Mouse (Mus musculus) cerebellum, postnatal 10 days (tissue): ENCODE data around the gene Vps8.

Experiments
- DNase-seq, 2 experiments: peaks; one replicate each; pipeline ENCODE4 v3.0.0; 2021; ENCODE audit warnings: mixed read lengths in 2 of 2

The Vps8 gene

DNA sequence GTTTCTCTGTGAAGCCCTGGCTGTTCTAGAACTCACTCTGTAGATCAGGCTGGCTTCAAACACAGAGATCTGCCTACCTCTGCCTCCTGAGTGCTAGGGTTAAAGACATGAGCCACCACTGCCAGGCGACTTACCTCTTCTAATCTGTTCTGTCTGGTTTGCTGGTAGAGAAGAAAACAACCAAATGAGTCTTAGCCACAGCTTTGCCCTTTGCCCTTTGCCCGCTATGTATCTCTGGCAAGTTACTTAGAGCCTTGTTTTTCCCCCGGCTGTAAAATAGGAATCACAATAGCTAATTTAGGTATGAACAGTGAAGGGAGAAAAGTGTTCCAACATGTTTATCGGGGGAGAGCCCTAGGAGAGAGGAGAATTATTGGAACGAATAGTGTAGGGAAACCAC is 18.3 kb upstream of the Vps8 start:
- DNase-seq = no peak

DNA sequence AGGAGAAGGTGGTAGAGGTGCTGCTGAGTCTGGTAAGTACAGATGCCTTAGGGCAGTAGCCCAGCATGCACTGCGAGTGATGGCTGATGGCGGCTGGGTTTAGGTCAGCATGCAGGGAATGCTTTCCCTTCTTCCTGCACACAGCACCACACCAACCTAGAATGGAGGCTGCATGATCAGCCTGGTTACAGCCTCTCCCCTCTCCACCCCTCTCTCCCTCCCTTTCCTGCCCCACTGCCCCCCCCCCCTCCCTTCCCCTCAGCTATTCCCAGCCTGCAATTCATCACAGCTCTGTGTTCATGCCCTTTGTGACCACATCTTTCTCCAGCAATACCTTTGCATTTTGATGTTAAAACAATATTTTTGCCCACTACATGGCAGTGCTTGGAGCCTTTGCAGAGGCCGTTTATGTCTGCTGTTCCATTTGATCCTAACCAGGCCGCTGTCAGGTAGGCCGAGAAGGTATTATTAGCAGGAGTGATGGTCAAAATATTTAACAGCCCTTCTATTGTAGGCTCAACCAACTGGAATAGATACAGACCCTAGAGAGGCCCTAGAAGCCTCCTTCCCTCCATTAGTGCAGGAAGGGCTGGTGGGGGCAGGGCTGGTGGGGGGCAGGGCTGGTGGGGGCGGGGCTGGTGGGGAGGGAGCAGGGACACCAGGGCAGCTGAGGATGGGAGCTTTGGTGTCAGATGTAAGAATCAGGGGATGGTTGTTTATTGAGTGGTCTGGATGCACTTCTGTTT is 17.5 kb upstream of the Vps8 start:
- no peak for DNase-seq

DNA sequence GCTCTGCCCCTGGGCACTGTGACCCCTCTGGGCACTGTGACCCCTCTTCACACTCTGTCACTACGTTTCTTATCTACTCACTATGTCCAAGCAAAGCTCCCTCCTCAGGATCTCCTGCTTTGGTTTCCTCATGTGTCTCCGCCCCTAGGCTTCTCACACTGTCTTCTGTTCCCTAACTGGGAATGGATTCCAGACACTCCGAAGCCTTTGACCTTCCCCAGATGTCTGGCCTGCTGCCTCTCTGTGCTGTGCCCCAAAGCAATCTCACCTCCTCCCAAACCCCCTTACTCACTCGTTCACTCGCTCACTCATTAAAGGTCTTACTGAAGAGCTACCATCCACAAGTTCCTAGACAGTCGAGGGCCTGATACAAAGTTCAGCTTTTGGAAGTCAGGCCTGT is 16.8 kb upstream of the Vps8 start:
- DNase-seq = no peak

DNA sequence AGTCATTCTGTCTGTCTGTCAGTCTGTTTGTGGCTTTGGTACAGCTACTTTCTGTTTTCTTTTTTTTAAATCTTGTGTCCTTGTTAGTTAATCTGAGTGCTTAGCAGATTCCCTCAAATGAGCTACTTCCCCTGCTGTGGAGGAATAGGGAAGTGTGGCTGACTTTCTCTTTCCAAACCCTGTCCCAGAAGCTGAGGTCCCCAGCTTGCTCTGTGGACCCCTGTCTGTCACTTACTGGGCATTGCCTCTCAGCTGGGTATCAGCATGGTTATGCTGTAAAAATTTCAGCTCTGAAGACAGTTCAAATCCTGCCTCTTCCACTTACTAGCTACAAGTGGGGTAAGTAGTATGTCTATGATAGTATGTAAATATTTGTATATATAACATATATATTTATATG is 11.1 kb upstream of the Vps8 start:
- no peak for DNase-seq

DNA sequence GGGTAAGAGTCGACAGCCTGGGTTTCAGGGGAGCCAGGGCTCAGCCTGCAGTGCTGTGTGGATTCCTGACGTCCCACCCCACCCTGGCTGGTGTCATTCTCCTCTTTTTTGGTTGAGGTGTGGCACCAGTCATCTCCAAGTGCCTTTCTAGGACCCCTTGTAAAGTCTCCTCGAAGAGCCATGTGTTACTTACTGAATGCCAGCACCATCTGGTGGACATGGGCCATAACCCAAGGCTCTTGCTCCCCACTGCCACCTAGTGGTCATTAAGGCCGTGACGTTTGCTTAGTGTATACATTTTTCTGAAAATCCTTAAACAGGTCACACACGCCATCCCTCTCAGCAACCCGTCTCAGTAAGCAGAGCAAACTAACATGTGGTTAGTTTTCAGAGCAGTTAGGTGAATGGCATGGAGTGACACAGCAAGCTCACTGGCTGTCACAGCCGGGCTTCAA is 10.3 kb upstream of the Vps8 start:
- peak; percentile 89 to 93 for DNase-seq

DNA sequence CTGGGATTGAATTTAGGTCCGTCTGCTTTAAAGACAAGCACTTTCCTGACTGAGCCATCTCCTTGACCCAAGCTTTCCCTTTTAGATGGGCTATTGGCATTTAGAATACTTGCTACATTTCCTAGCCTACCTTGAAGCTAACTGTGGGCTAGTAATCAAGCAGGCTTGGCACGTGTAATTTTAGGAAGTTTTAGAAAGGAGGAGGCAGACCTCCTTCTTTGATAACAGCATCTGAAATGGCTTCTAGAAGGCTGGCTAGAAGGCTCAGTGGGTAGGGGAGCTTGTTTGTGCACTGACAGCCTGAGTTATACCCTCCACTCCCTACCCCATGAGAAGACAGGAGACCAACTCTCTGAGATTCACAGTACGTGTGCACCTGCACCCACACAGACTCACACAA is 9.1 kb upstream of the Vps8 start:
- no peak for DNase-seq

DNA sequence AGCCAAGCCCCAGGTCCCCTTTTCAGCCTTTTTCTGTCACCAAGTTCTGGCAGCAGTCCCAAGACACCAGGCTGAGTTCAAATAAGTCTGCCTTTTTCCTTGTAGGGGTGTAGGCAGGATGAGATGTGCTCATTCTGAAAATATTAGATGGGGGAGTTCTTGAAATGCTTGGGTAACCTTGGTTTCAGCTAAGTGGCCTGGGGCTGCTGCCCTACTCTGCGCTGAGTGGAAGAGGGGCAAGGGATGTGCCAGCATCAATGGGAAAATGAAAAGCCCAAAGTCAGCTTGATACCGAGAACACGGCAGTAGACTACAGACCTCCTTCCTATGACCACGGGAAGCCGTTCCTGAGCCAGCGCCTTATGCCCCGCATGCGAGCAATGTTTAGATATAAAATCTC is 7.8 kb upstream of the Vps8 start:
- DNase-seq = no peak

DNA sequence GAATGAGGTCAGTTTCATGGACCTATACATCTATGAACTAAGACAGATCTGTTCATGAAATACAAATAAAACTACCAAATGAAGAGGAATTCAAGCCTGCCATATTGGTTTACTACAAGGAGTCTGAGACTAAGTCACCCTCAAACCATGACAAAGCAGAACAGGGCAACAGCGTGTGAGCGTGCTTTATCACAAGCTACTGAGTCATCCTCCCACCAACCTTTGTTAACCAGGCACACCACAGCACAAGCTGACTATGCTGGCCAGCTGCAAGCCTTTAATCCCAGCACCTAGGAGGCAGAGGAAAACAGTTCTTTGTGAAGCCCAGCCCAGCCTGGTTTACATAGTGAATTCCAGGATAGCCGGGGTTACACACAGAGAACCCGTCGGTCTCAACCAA is 4.9 kb upstream of the Vps8 start:
- DNase-seq = no peak

DNA sequence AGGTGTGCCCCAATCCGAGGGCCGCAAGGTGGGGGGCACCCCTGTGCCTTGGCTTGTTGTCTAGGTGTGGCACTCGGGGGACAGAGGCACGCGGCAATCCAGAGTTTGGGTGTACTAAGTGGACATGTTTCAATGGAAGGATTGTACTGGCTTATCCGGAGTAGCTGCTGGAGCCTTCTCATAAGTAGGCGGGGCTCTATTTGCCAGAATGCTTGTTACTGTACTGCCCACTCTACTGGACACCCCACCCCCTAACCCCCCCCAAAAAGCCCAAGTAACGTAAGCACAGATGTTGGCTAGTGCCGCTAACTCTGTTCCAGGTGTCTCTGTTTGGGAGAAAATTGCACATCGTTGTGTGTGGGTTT is 610 bp downstream of the Vps8 start:
- DNase-seq = no peak

DNA sequence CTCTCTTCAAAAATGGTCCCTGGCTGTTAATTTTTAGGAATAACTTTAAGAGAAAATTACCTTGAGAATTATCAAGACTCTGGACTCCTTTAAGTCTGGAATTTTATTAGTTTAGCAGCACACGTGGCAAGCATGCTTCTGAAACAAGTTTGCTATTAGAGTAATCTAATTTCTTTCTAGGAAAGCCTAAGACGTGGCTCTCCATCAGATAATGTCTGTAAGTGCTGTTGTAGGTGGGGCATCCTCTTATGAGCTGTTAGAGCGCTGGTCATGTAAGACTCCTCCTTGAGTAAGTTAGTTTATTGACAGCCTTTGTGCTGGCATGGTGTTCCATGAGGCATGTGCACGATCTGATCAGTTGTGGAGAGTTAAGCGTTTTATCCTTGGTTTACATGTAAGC is 5.2 kb downstream of the Vps8 start:
- DNase-seq = no peak

DNA sequence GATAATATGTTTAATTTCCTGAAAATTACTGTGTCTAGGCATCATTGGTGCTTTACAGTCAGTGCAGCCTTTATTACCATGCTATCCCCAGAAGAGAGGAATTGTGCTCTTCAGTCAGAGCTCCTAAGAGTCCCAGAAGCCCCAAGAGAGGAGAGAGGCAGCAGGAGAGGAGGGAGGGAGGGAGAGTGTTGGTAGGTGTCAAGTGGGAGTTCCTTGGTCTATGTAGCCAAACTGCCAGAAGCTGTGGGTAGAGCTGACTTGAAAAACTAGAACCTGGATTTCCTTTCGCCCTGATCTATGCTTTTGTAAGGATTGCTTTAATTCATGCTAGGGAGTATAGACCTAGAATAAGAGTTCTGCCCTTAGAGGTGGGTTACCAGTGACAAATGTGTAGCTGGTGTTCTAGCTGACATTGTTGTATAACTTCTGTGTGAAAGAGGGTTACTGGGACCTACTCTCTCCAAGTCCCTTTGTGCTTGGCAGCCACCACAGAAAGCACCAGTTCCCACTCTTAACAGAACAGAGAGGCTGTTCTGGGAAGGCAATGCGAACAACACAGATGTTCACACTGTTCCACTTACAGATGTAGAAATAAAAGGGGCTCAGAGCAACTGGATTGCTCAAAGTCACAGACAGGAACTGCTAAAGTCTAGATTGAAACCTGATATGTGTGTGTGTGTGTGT is 7.6 kb downstream of the Vps8 start:
- DNase-seq = no peak

DNA sequence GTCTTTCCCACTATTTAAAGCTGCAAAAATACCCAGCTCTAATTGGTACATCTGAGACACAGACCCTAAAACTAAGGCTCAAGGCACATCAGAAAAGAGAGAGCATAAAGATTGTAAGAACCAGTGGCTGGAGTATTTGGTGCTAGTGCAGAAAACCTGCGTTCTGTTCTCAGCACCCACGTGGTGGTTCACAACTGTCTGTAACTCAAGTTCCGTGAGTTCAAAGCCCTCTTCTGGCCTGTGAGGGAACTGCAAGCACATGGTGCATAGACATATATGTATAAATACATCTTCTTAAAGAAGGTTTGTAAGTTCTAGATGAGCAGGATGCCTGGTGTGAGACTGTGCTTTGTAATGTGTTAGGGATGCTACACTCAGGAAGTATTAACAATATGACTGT is 8.7 kb downstream of the Vps8 start:
- no peak for DNase-seq

DNA sequence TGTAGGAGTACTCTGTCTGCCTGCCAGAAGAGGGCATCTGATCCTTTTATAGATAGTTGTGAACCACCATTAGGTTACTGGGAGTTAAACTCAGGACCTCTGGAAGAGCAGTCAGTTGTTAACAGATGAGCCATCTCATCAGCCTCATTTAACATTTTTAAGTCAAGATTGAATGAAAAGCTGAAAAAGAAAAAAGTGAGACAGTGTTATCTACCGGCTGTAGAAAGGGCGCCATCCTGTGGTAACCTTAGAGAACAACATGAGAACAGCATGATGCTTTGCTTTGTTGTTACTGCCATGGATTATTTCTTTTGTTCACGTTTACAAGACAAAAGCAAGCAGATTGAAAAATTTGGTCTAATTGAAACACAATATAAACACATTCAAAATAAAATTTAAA is 10.6 kb downstream of the Vps8 start:
- DNase-seq = peak in 1 of 2 experiments; percentile 27

DNA sequence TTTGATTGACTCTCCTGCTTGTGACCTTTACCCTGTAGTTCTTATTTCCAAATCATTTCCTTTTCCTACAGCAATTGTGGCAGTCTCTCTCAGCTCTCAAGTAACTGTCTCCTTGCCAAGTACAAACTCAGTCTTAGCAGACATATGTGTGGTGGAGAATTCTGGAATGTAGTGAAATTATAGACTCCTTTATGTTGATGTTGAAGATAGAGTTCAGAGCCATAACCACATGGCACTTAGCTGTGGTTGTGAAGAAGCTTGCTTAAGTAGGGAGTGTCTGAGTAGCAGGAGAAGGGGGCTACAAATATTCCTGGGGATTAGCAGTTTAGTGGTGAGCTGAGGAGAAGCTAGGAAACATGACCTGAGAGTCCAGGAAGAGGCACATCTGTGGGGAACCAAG is 18.1 kb downstream of the Vps8 start:
- DNase-seq = no peak

DNA sequence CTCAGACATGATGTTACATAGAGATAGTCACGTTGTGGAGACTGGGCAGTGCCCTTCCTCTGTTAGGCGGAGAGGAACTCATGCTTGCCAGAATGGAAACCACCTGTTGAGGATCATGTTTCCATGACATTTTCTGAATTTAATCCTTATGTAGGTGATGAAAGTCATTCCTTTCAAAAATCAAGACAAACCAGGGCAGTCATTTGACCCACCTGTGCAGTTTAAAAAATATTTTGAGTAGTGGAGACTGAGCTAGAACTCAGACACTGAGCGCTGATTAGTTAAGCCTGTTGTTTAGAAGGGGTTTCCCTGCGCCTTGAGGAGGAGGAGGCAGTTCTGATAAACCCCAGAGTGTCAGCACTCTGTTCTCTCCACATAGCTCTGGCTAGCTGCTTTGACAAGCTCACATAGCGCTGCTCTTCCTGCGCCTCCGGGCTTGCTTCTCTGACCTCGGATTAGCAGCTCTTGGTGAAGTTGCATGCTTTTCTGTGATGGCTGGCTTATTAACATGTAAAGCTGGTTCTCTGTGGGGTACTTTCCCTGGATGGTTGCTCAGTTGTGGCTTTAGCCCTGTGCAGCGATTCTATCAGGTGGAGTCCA is 22.2 kb downstream of the Vps8 start:
- DNase-seq = no peak

DNA sequence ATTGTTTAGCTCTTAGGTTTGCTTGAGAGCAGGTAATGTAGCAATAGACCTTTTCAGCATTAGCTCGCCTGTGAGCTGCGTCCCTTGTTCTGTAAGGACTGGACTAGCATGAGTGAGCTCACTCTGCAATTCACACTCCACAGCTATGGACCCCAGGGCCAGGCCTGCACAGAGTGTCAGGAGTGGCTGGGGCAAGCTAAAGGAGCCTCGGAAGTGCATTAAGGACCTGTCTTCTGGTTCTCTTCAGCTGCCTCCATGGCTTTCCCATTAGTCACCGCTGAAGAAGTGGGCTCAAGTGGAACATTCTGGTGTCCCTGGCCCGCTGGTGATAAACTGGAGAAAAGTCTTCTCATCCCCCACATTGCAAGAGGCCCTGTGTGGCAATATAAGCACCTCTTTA is 24.5 kb downstream of the Vps8 start:
- no peak for DNase-seq

DNA sequence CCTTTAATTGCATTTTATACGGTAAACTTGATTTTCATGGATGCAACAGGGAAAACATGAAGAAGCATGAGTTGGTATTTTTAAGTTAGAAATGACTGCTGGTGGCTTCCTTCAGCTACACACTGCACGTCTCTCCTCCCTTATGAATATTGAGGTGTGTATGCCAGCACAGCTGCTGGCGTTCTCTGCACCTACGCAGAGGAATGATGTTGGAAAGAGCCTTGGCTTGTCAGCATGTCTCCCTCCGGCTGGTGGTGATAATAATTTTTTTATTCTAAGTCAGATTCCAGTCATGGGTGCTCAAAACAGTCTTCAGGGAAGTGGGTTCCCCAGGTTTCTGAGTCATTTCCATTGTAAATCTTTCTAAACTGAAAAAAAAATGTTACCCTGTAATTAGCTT is 25.5 kb downstream of the Vps8 start:
- no peak for DNase-seq

DNA sequence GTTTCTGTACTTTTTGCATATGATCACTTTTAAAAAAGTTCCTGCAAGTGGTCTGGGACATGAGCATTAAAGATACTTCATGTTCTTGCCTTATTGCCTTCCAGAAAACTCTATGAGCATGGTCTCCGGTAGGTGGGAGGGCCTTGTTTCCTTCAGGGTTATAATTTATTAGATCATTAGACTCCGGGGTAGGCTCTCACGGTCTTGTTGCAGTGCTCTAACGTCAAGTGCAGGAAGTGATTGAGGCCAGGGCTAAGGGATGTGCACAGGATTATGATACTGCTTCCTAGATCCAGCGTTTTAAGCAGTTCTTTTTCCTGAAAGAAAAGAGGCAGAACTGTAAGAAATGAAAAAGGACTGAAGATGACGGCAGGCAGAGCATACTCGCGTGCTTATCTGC is 27.0 kb downstream of the Vps8 start:
- DNase-seq = no peak

DNA sequence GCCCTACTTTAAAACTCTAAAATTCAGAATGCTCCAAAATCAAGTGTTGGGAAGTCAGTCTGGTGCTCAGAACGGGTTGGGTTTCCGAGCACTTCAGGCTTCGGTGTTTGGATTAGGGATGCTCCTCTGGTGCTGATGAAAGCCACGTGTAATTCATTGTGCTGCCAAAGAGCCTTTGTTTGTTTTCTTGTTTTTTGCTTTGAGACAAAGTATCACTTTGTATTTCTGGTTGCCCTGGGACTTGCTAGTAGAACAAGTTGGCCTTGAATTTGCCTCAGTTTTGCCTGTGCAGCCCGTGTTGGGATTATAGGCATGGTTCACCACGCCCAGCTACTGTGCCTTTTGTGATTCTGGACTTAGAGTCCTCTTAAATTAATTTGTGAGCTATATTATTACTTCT is 29.7 kb downstream of the Vps8 start:
- no peak for DNase-seq

DNA sequence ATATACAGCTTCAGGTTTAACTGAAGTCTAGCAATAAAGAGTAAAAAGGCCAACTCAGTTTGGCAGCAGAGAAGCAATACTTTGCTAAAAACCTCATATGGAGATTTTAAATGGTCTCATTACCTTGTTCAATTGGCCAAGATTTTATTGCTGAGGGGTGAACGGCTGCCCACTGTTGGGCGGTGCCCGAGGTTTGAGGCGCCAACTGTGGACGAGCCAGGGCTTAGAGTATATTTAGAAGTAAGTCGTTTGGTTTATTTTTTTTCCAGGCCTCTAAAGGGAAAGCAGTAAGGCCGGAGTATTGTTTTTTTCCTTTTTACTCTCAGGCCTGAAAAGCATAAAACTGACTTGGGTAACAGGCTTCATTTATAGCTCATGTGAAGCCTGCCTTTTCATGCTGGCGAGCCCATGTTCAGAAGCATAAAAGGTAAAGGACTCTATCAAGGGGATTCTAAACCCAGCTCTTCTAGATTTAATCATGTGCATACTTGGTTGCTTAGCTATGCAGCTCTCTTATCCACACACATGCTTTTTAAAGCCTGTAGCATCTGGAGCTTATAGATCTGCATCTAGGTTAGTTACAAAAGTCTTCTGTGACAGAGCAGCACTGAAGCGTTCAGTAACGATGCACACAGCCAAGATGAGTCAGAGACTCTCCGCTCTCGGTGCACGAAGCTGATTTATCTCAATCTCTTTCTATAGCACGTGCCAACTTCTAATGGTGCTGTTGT is 34.9 kb downstream of the Vps8 start:
- no peak for DNase-seq

DNA sequence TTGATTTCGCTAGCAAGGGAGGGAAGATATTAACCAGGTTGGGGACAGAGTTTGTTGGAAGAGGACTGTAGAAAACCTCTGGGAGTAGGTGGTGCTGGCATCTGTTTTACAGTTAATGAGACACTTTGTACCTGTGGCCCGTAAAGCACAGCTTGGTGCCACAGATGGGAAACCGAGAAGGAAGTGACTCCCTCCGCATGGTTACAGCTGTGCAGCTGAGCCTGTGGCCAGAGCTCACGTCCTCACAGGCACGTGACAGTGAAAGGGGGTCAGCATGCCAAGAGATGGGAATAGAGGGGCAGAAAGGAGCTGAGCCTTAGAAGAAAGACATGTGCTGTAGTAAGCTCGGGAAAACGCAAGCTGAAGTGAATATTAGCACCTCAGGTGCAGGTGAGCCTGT is 43.0 kb downstream of the Vps8 start:
- no peak for DNase-seq

DNA sequence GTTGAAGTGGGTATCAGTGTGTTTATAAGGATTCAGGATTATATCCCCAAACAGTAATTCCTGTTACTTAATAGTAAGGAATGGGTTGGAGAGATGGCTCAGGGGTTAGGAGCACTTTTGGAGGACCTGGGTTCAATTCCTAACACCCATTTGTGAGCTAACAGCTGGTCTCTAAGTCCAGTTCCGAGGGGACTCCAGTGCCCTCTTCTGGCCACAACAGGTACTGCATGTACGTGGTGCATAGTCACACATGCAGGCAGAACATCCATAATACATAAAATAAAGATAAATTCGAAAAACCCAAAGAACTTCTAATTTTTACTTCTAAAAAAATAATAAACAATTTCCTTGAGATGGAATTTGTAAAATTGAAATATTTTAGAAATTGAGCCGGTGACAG is 47.5 kb downstream of the Vps8 start:
- DNase-seq = peak; percentile 22 to 30

DNA sequence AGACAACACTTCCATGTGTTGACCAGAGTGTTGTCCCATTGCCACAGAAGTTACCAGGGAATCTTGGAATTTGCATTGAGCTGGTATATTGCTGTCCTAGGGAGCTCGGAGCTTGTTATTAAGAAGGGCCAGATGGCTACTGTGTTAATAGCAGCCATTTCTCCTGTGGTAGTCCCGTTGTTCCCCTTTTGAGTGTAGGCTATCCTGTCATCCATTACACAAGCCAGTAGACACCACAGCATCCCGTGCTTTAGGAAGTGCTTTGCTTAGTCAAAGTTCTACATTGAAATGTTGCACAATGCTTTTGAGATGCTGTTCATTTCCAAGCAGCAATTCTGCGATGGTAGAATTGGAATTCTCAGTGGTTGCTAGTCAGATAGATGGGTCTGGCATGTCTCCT is 54.2 kb downstream of the Vps8 start:
- DNase-seq = no peak

DNA sequence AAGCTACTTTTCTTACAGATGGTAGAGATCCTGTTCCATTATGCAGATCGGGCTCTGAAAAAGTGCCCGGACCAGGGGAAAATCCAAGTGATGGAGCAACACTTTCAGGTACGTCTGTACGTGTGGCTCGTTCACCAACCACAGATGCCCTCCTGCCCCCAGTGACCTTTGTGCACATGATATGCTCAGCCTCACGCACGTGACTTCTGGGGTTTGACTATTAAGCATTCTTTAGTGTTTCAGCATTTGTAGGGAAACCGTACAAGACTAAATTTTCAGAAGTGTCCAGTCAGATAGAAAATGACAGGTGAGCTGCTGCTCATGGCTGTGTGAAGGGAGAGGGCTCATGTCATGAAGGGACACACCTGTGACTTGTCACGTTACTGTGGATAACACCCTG is 55.5 kb downstream of the Vps8 start:
- DNase-seq = no peak
